Mouse (Mus musculus) G1E (cell line): ENCODE results near the gene Arid5b. TPM values are rescaled to one million over a fixed set of nuclear protein-coding genes. Genes with fewer than 3 reads are reported as not detected.

Experiments used
- ATAC-seq: 2 replicates; pipeline ENCODE4 v1.8.0; 2016; ENCODE audit warnings: mild to moderate bottlenecking; ENCODE audit not compliant: insufficient number of reproducible peaks, poor library complexity, low FRiP score, severe bottlenecking; ENCODE audit errors: extremely low read depth
- DNase-seq: peaks from one replicate; pipeline ENCODE4 v3.0.0; 2012; ENCODE audit warnings: low spot score
- H3K27me3 ChIP-seq: 2 replicates; pipeline ENCODE4 v1.6.1; 2012; ENCODE audit warnings: mild to moderate bottlenecking, low read length, inconsistent platforms; ENCODE audit not compliant: insufficient read depth
- H3K36me3 ChIP-seq: replicated peaks from 2 replicates; pipeline ENCODE3; 2012; ENCODE audit warnings: mild to moderate bottlenecking, inconsistent platforms
- H3K4me1 ChIP-seq: 2 replicates; pipeline ENCODE4 v1.6.1; 2012; ENCODE audit warnings: low read depth, low read length, inconsistent platforms, mixed read lengths; ENCODE audit not compliant: insufficient read depth
- H3K4me3 ChIP-seq: 2 replicates; pipeline ENCODE4 v1.5.1; 2012; ENCODE audit warnings: low read depth, mild to moderate bottlenecking, inconsistent platforms, low read length, moderate library complexity, mixed read lengths
- H3K9me3 ChIP-seq: replicated peaks from 2 replicates; pipeline ENCODE4 v1.6.1; 2012; ENCODE audit warnings: inconsistent platforms
- CTCF ChIP-seq: IDR thresholded peaks from 2 replicates; pipeline ENCODE4 v1.5.1; 2012; ENCODE audit warnings: low read depth, low read length, inconsistent platforms, mixed read lengths
- GATA1 ChIP-seq: IDR thresholded peaks from 2 replicates; pipeline ENCODE4 v1.6.1; 2012; ENCODE audit warnings: borderline replicate concordance, low read length, inconsistent platforms, mixed read lengths
- GATA2 ChIP-seq: IDR thresholded peaks from 2 replicates; pipeline ENCODE4 v1.6.1; 2012; ENCODE audit warnings: low read depth, low read length, inconsistent platforms, borderline replicate concordance
- POLR2AphosphoS5 ChIP-seq: IDR thresholded peaks from 2 replicates; pipeline ENCODE4 v1.6.1; 2012; ENCODE audit warnings: low read depth, low read length, inconsistent platforms; ENCODE audit not compliant: insufficient replicate concordance
- TAL1 ChIP-seq: conservative IDR thresholded peaks from 2 replicates; pipeline ENCODE4 v1.6.1; 2012; ENCODE audit warnings: low read depth, low read length, inconsistent platforms, mixed read lengths
- polyA plus RNA-seq: library from polyadenylated mRNA; stranded (reverse); fragments of >175 nt; gene quantifications from 2 replicates; pipeline ENCODE4 v1.2.3, GENCODE M21; 2012
- total RNA-seq, 2 experiments: library from RNA; stranded (forward) in 1 of 2; stranded (reverse) in 1 of 2; fragments of 200-1000 nt in 1 of 2; fragments of >200 nt in 1 of 2; fragmentation: Nextera tagmentation in 1 of 2; gene quantifications; 2 replicates each; pipeline ENCODE4 v1.2.3; 2014 to 2017

The Arid5b gene
- total and polyA plus RNA-seq, 3 experiments, result 0.16 TPM; not detected in 2

- Histone ChIP-seq H3K36me3 (no peaks in the 10 kb centered on the region), H3K27me3 (no peaks in the 10 kb centered on the region), H3K4me1 (no peaks in the 10 kb centered on the region), H3K4me3 (no peak overlapping the region), H3K9me3 (peaks cover 17% of the 10 kb centered on the region)
- DNase-seq (no peak), ATAC-seq (no peak)
- TF ChIP-seq POLR2AphosphoS5 (no peak), GATA2 (no peak), TAL1 (no peak), GATA1 (no peak), CTCF (no peak)
These were observed 31.8 kb downstream of the Arid5b start for GRCm38 (mm10) chr10:68246603-68247247.

- Histone ChIP-seq H3K36me3 (no peaks in the 10 kb centered on the region), H3K4me3 (no peak overlapping the region), H3K27me3 (no peaks in the 10 kb centered on the region), H3K9me3 (peaks cover 14% of the 10 kb centered on the region), H3K4me1 (no peaks in the 10 kb centered on the region)
- no peak for DNase-seq
- ATAC-seq, result no peak
- TF ChIP-seq TAL1 (no peak), GATA1 (no peak), CTCF (no peak), GATA2 (no peak), POLR2AphosphoS5 (no peak)
These were observed 37.6 kb downstream of the Arid5b start for GRCm38 (mm10) chr10:68240804-68241485.

GRCm38 (mm10) chr10:68240094-68240803, 38.3 kb downstream of the Arid5b start:
- ATAC-seq, result no peak

GRCm38 (mm10) chr10:68239426-68240070, 39.0 kb downstream of the Arid5b start:
- Histone ChIP-seq H3K27me3 (no peaks in the 10 kb centered on the region), H3K4me1 (no peaks in the 10 kb centered on the region), H3K4me3 (no peak overlapping the region), H3K36me3 (no peaks in the 10 kb centered on the region), H3K9me3 (peaks cover 14% of the 10 kb centered on the region)
- ATAC-seq (no peak), DNase-seq (no peak)
- TF ChIP-seq POLR2AphosphoS5 (no peak), CTCF (no peak), GATA1 (no peak), TAL1 (no peak), GATA2 (no peak)

More at GRCm38 (mm10) chr10:68240094-68240803, 38.3 kb downstream of the Arid5b start:
- Histone ChIP-seq H3K27me3 (no peaks in the 10 kb centered on the region), H3K36me3 (no peaks in the 10 kb centered on the region), H3K4me1 (no peaks in the 10 kb centered on the region), H3K9me3 (peaks cover 14% of the 10 kb centered on the region), H3K4me3 (no peak overlapping the region)
- DNase-seq, result no peak
- TF ChIP-seq POLR2AphosphoS5, result no peak

DNA sequence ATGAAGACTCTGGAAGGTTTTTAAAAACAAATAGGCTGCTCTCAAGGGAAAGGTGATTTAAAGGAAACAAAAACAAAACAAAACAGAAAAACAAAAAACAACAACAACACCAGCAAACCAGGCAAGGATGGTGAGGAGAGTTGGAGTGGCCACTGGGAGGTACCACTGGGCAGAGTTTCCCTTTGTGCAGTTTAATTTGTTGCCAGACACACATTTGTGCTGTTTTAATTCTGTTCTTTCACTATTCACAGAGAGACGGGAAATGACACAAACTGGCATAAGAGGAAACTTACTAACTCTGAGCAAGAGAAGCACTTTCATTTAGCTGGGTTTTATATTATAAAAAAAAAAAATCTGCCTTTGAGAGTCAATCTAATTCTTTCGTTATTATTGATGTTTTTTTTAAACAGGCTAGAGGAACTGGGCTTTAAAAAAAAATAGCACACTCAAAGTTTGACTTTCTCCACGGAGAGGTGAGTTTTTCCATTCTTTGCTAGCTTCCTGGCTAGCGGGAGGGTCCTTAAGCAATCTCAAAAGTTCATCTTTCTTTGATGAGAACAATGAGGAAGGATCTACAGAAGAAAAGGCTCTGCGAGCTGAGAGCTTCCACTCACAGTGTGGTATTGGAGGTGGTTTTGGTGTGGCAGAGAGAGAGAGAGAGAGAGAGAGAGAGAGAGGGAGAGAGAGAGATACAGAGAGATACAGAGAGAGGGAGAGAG, 39.7 kb downstream of the Arid5b start:
- no peak for TF ChIP-seq POLR2AphosphoS5
- TF ChIP-seq CTCF, result no peak
- Histone ChIP-seq H3K36me3 (no peaks in the 10 kb centered on the region), H3K4me3 (no peak overlapping the region), H3K27me3 (no peaks in the 10 kb centered on the region), H3K9me3 (peaks cover 20% of the 10 kb centered on the region), H3K4me1 (no peaks in the 10 kb centered on the region)
- no peak for ATAC-seq
- no peak for DNase-seq

GRCm38 (mm10) chr10:68238182-68238581, 40.4 kb downstream of the Arid5b start:
- Histone ChIP-seq H3K4me3 (no peak overlapping the region), H3K27me3 (no peaks in the 10 kb centered on the region)

More at GRCm38 (mm10) chr10:68238182-68238581, 40.4 kb downstream of the Arid5b start:
- Histone ChIP-seq H3K4me1 (no peaks in the 10 kb centered on the region), H3K36me3 (no peaks in the 10 kb centered on the region), H3K9me3 (peaks cover 23% of the 10 kb centered on the region)
- TF ChIP-seq CTCF (no peak), GATA2 (no peak), GATA1 (no peak), POLR2AphosphoS5 (no peak), TAL1 (no peak)
- no peak for DNase-seq
- ATAC-seq, result no peak
